Mouse (Mus musculus): ENCODE data around the gene Syne2.

DNA sequence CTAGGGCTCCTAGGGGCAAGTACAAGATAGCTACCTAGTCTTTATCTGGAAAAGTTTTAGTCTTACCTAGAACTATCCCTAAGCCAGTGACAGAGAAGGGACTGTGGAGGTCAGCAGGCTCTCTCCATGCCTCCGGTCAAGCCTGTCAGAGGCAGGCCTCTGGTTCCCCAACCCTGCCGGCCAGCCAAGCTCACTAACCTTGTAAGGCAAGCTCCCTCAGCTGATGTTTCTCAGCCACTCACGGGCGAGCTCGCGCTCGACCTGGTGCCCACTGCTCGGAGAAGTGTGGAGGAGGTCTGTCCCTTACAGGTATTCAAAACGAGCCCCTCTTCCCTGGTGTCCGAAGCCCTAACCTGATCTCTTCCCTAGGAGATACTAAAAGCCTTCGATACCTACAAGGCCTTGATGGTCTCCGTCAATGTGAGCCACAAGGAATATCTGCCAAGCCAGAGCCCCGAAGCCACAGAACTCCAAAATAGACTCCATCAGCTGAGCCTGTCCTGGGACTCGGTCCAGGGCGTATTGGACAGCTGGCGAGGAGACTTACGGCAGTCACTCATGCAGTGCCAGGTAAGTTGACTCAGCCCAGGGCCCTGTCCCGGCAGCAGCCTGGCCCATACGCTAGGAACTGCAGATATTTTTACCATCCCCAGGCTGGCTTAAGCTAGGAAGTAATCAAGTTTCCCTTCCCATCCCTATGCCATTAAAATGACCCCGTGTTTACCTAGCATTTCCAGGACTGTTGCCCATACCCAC lies 286.8 kb downstream of the Syne2 start:
- no peak for TF ChIP-seq POLR2A (IDR thresholded peaks at IDR 0.05; ENCODE audit: borderline replicate concordance, extremely low read depth, low read depth, low read length)
- no peak for TF ChIP-seq CTCF (IDR thresholded peaks at IDR 0.05; ENCODE audit: insufficient read depth, low read length)
